Mouse (Mus musculus) midbrain, embryonic 13.5 days (tissue): ENCODE measurements at regions not wholly inside any gene's neighbourhood (a gene's known extent, or its start where the extent isn't known, plus 50 kb on each side); places are given as distances from the start of the nearest gene placed in this dataset.

Experiments used
- ATAC-seq: fragments of 200-750 bp; cut with Nextera tagmentation; 2 replicates; pipeline ENCODE4 v1.8.0; 2017; ENCODE audit warnings: mild to moderate bottlenecking, moderate TSS enrichment, moderate library complexity
- H3K27ac ChIP-seq: fragments of 300-500 bp; sonication (generic); 2 replicates; pipeline ENCODE4 v1.5.1; 2015; ENCODE audit warnings: inconsistent platforms, mild to moderate bottlenecking, moderate library complexity
- H3K27me3 ChIP-seq: fragments of 300-500 bp; sonication (generic); 2 replicates; pipeline ENCODE4 v1.6.1; 2015; ENCODE audit warnings: mild to moderate bottlenecking, inconsistent platforms
- H3K36me3 ChIP-seq: fragments of 300-500 bp; sonication (generic); 2 replicates; pipeline ENCODE4 v1.6.1; 2015; ENCODE audit warnings: mild to moderate bottlenecking, inconsistent platforms
- H3K4me1 ChIP-seq: fragments of 300-500 bp; sonication (generic); replicated peaks from 2 replicates; pipeline ENCODE4 v1.6.1; 2015; ENCODE audit warnings: inconsistent platforms
- H3K4me2 ChIP-seq: fragments of 300-500 bp; sonication (generic); replicated peaks from 2 replicates; pipeline ENCODE4 v1.6.1; 2015; ENCODE audit warnings: moderate library complexity, mild to moderate bottlenecking, inconsistent platforms
- H3K4me3 ChIP-seq: fragments of 300-500 bp; sonication (generic); replicated peaks from 2 replicates; pipeline ENCODE4 v1.5.1; 2015; ENCODE audit warnings: mild to moderate bottlenecking, inconsistent platforms
- H3K9ac ChIP-seq: fragments of 300-500 bp; sonication (generic); replicated peaks from 2 replicates; pipeline ENCODE4 v1.6.1; 2015; ENCODE audit warnings: mild to moderate bottlenecking, inconsistent platforms
- H3K9me3 ChIP-seq: fragments of 300-500 bp; sonication (generic); 2 replicates; pipeline ENCODE4 v1.6.1; 2016; ENCODE audit warnings: mild to moderate bottlenecking, inconsistent platforms
- WGBS: fragments of 180-500 bp; shearing (Covaris S2); methylation state at CpG from one replicate; pipeline ENCODE4 v1.1.7; 2015; 5-methylcytosine and 5-hydroxymethylcytosine counted together

- Histone ChIP-seq H3K4me1 (no peaks in the 10 kb centered on the region), H3K4me3 (no peak overlapping the region), H3K27ac (no peak overlapping the region), H3K9me3 (no peaks in the 10 kb centered on the region), H3K4me2 (no peak overlapping the region), H3K36me3 (no peaks in the 10 kb centered on the region), H3K9ac (no peak overlapping the region), H3K27me3 (no peaks in the 10 kb centered on the region)
- WGBS, result 84% methylated on average over 2 of the region's 2 CpGs
- ATAC-seq, result no peak
Measured at GRCm38 (mm10) chr2:79131235-79131634, 124.0 kb upstream of the Itga4 start.

GRCm38 (mm10) chr2:79131743-79132517 is 123.3 kb upstream of the Itga4 start:
- H3K4me2 ChIP-seq, result no peak overlapping the region
- no peak for ATAC-seq
- no peak overlapping the region for H3K27ac ChIP-seq
- H3K9me3 ChIP-seq, result no peaks in the 10 kb centered on the region
- H3K36me3 ChIP-seq, result no peaks in the 10 kb centered on the region
- WGBS, result 79% methylated on average over 5 of the region's 5 CpGs
- H3K9ac ChIP-seq, result no peak overlapping the region
- no peaks in the 10 kb centered on the region for H3K4me1 ChIP-seq
- H3K27me3 ChIP-seq, result no peaks in the 10 kb centered on the region
- no peak overlapping the region for H3K4me3 ChIP-seq

- no peaks in the 10 kb centered on the region for H3K4me1 ChIP-seq
- H3K27ac ChIP-seq, result no peak overlapping the region
- WGBS, result 57% methylated on average over 3 of the region's 3 CpGs
- H3K9me3 ChIP-seq, result no peaks in the 10 kb centered on the region
- H3K4me2 ChIP-seq, result no peak overlapping the region
- no peaks in the 10 kb centered on the region for H3K27me3 ChIP-seq
- H3K36me3 ChIP-seq, result no peaks in the 10 kb centered on the region
- ATAC-seq, result no peak
- H3K4me3 ChIP-seq, result no peak overlapping the region
- H3K9ac ChIP-seq, result no peak overlapping the region
Measured at GRCm38 (mm10) chr2:79132518-79132845, 122.7 kb upstream of the Itga4 start.

DNA sequence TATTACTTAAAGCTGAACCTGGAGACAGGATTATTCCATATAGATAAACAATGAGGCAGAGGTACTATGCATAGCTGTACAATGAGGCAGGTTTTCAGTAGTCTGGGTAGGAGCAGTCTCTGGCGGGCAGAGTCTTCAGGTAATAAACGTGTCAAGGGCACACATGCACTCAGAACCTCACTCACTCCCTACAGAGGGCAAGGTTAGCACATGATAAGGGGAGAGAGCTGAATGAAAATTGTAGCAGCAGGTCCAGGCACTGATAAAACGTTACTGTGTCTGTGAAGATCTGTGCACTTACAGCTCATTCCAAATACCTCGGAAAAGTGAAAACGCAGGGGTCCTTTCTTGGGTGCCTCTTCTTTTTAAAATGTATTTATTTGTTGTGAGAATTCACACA is 120.9 kb upstream of the Itga4 start:
- H3K9me3 ChIP-seq, result no peaks in the 10 kb centered on the region
- no peak overlapping the region for H3K27ac ChIP-seq
- H3K9ac ChIP-seq, result no peak overlapping the region
- H3K36me3 ChIP-seq, result no peaks in the 10 kb centered on the region
- no peak overlapping the region for H3K4me3 ChIP-seq
- no peak overlapping the region for H3K4me2 ChIP-seq
- ATAC-seq, result no peak
- WGBS, result 87% methylated on average over 5 of the region's 5 CpGs
- H3K27me3 ChIP-seq, result no peaks in the 10 kb centered on the region
- H3K4me1 ChIP-seq, result no peaks in the 10 kb centered on the region

DNA sequence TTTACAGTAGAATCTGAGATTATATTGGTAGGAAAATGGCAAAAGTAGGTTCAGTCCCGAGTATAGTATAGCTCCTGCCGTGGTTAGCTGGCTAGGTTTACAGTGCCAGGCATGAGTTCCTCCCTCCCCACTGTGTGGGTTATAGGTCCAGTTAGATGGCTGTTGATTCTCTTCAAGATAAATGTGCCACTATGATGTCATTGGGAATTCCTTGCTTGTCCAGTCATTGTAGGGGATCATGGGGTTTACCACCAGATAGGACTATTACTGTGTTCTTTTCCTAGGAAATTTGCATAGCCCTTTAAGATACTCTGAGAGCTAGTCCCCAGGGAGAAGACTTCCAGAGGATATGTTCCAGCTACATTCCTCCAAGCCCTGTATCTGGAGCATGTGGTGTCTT is 119.2 kb upstream of the Itga4 start:
- 91% methylated on average over 2 of the region's 2 CpGs for WGBS
- no peaks in the 10 kb centered on the region for H3K4me1 ChIP-seq

GRCm38 (mm10) chr2:79136619-79137458 is 118.4 kb upstream of the Itga4 start:
- no peaks in the 10 kb centered on the region for H3K4me1 ChIP-seq
- no peak overlapping the region for H3K4me3 ChIP-seq
- H3K4me2 ChIP-seq, result no peak overlapping the region
- no peaks in the 10 kb centered on the region for H3K9me3 ChIP-seq
- H3K36me3 ChIP-seq, result no peaks in the 10 kb centered on the region
- ATAC-seq, result no peak
- no peak overlapping the region for H3K9ac ChIP-seq
- H3K27me3 ChIP-seq, result no peaks in the 10 kb centered on the region
- WGBS, result 82% methylated on average over 12 of the region's 12 CpGs
- no peak overlapping the region for H3K27ac ChIP-seq

More for the DNA sequence above, 119.2 kb upstream of the Itga4 start:
- Histone ChIP-seq H3K4me3 (no peak overlapping the region), H3K27me3 (no peaks in the 10 kb centered on the region), H3K27ac (no peak overlapping the region), H3K4me2 (no peak overlapping the region), H3K36me3 (no peaks in the 10 kb centered on the region), H3K9me3 (no peaks in the 10 kb centered on the region), H3K9ac (no peak overlapping the region)
- ATAC-seq, result no peak

GRCm38 (mm10) chr2:79137694-79138171 is 117.5 kb upstream of the Itga4 start:
- 67% methylated on average over 6 of the region's 6 CpGs for WGBS
- Histone ChIP-seq H3K36me3 (no peaks in the 10 kb centered on the region), H3K4me2 (no peak overlapping the region), H3K9ac (no peak overlapping the region), H3K9me3 (no peaks in the 10 kb centered on the region), H3K27ac (no peak overlapping the region), H3K27me3 (no peaks in the 10 kb centered on the region), H3K4me1 (no peaks in the 10 kb centered on the region), H3K4me3 (no peak overlapping the region)
- ATAC-seq, result no peak

GRCm38 (mm10) chr2:79138368-79139109 is 116.7 kb upstream of the Itga4 start:
- Histone ChIP-seq H3K4me3 (no peak overlapping the region), H3K4me1 (no peaks in the 10 kb centered on the region), H3K27me3 (no peaks in the 10 kb centered on the region), H3K27ac (no peak overlapping the region), H3K9ac (no peak overlapping the region), H3K9me3 (no peaks in the 10 kb centered on the region), H3K36me3 (no peaks in the 10 kb centered on the region), H3K4me2 (no peak overlapping the region)
- no peak for ATAC-seq
- WGBS, result 72% methylated on average over 8 of the region's 8 CpGs

DNA sequence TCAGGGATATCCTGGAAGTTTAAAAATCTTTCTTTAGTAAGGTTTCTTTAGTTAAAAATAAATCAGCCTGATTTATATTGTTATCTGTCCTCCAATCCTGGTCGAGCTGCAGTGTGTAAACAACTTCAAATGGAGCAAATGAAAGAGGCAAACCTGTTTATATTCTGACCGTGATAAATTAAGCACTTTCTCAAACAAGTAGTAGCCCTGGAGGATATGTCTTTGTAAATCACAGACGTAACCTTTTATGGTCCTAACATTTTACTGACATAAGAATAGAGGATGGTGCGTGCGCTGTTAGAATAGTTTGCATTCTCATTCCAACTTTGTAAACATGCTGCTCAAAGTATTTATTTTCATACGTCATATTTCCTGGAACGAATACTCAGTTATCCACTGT is 113.3 kb upstream of the Itga4 start:
- H3K4me2 ChIP-seq, result no peak overlapping the region
- H3K4me1 ChIP-seq, result no peaks in the 10 kb centered on the region
- no peak overlapping the region for H3K9ac ChIP-seq
- H3K36me3 ChIP-seq, result no peaks in the 10 kb centered on the region
- no peak overlapping the region for H3K27ac ChIP-seq
- ATAC-seq, result no peak
- no peaks in the 10 kb centered on the region for H3K27me3 ChIP-seq
- 81% methylated on average over 7 of the region's 7 CpGs for WGBS
- no peak overlapping the region for H3K4me3 ChIP-seq
- H3K9me3 ChIP-seq, result no peaks in the 10 kb centered on the region

GRCm38 (mm10) chr2:79143196-79143595 is 112.0 kb upstream of the Itga4 start:
- H3K4me3 ChIP-seq, result no peak overlapping the region
- no peak for ATAC-seq
- WGBS, result 90% methylated on average over 3 of the region's 3 CpGs

GRCm38 (mm10) chr2:79145897-79146296 is 109.3 kb upstream of the Itga4 start:
- H3K9me3 ChIP-seq, result no peaks in the 10 kb centered on the region
- WGBS, result 78% methylated on average over 1 of the region's 1 CpGs
- no peak overlapping the region for H3K4me3 ChIP-seq
- no peaks in the 10 kb centered on the region for H3K27me3 ChIP-seq
- H3K27ac ChIP-seq, result no peak overlapping the region
- H3K36me3 ChIP-seq, result no peaks in the 10 kb centered on the region
- H3K4me1 ChIP-seq, result no peaks in the 10 kb centered on the region
- H3K4me2 ChIP-seq, result no peak overlapping the region
- H3K9ac ChIP-seq, result no peak overlapping the region
- ATAC-seq, result no peak

More at GRCm38 (mm10) chr2:79143196-79143595, 112.0 kb upstream of the Itga4 start:
- Histone ChIP-seq H3K36me3 (no peaks in the 10 kb centered on the region), H3K9ac (no peak overlapping the region), H3K4me2 (no peak overlapping the region), H3K27ac (no peak overlapping the region), H3K4me1 (no peaks in the 10 kb centered on the region), H3K9me3 (no peaks in the 10 kb centered on the region), H3K27me3 (no peaks in the 10 kb centered on the region)

DNA sequence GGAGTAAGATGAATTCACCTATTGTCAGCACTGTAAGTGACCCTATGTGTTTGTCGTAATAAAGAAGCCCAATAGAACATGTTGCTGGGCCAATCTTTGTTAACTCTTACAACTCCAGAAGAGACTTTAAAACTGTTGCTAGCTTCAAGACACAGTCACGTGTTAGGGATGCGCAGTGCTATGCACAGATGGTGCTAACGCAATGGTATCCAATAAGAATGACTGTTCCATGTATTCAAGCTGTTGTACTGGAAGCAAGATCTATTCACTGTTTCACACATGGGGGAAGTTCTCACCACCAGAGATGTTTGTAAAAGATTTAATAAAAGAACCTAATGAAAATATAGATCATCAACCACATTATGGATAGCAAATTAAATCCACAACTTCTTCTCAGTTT is 108.7 kb upstream of the Itga4 start:
- 93% methylated on average over 4 of the region's 4 CpGs for WGBS
- Histone ChIP-seq H3K9me3 (no peaks in the 10 kb centered on the region), H3K27me3 (no peaks in the 10 kb centered on the region), H3K27ac (no peak overlapping the region), H3K4me1 (no peaks in the 10 kb centered on the region), H3K4me2 (no peak overlapping the region), H3K36me3 (no peaks in the 10 kb centered on the region), H3K4me3 (no peak overlapping the region), H3K9ac (no peak overlapping the region)
- no peak for ATAC-seq
